Mouse (Mus musculus) small intestine, adult 2 months (tissue): ENCODE results near the gene P4htm. TPM values are rescaled to one million over a fixed set of nuclear protein-coding genes. Genes with fewer than 3 reads are reported as not detected.

Experiments
- H3K27ac ChIP-seq: fragments of 200-500 bp; 2 replicates; pipeline ENCODE4 v1.5.1; 2012; ENCODE audit warnings: low read depth, low read length, control low read depth, inconsistent platforms; ENCODE audit not compliant: insufficient read depth
- H3K27me3 ChIP-seq: fragments of 200-500 bp; 2 replicates; pipeline ENCODE4 v1.6.1; 2012; ENCODE audit warnings: mild to moderate bottlenecking, moderate library complexity, low read length, inconsistent platforms; ENCODE audit not compliant: control insufficient read depth, insufficient read depth
- H3K36me3 ChIP-seq: fragments of 200-500 bp; 2 replicates; pipeline ENCODE4 v1.6.1; 2012; ENCODE audit warnings: mild to moderate bottlenecking, low read length, control low read depth, inconsistent platforms; ENCODE audit not compliant: control insufficient read depth, insufficient read depth
- H3K4me1 ChIP-seq: fragments of 200-500 bp; 2 replicates; pipeline ENCODE4 v1.6.1; 2012; ENCODE audit warnings: low read length, inconsistent platforms, mixed read lengths; ENCODE audit not compliant: control insufficient read depth, insufficient read depth, insufficient read length
- H3K4me3 ChIP-seq: fragments of 200-500 bp; 2 replicates; pipeline ENCODE4 v1.5.1; 2012; ENCODE audit warnings: low read depth, mild to moderate bottlenecking, control low read depth, inconsistent platforms, low read length, moderate library complexity
- CTCF ChIP-seq: fragments of 200-500 bp; IDR thresholded peaks from 2 replicates; pipeline ENCODE4 v1.5.1; 2012; ENCODE audit warnings: low read depth, mild to moderate bottlenecking, control low read depth, inconsistent platforms, low read length, moderate library complexity, mixed read lengths; ENCODE audit not compliant: insufficient replicate concordance, insufficient read length; ENCODE audit errors: extremely low read depth
- POLR2A ChIP-seq: fragments of 200-500 bp; IDR thresholded peaks from 2 replicates; pipeline ENCODE4 v1.6.1; 2012; ENCODE audit warnings: low read depth, mild to moderate bottlenecking, control low read depth, inconsistent platforms, low read length, moderate library complexity
- WGBS: fragments of 180-500 bp; shearing (Covaris S2); methylation state at CpG from one replicate; pipeline ENCODE4 v1.1.7; 2018; 5-methylcytosine and 5-hydroxymethylcytosine counted together
- polyA plus RNA-seq: library from polyadenylated mRNA; depleted of rRNA; stranded (reverse); fragments of >200 nt; gene quantifications from 2 replicates; pipeline ENCODE4 v1.2.3, GENCODE M21; 2012; rRNA removed

The P4htm gene
- polyA plus RNA-seq, 1 experiment, result 4.8 TPM

- Histone ChIP-seq H3K27me3 (no peaks in the 10 kb centered on the region), H3K4me3 (no peak overlapping the region), H3K27ac (no peak overlapping the region), H3K4me1 (no peaks in the 10 kb centered on the region), H3K36me3 (peaks cover 72% of the 10 kb centered on the region)
- TF ChIP-seq CTCF (no peak), POLR2A (no peak)
Measured at GRCm38 (mm10) chr9:108540846-108541245, 56.6 kb downstream of the P4htm start.

GRCm38 (mm10) chr9:108531496-108531895, 66.0 kb downstream of the P4htm start:
- no peak overlapping the region for H3K4me3 ChIP-seq
- H3K4me1 ChIP-seq, result no peaks in the 10 kb centered on the region
- H3K36me3 ChIP-seq, result peaks cover 61% of the 10 kb centered on the region
- 88% methylated on average over 1 of the region's 1 CpGs for WGBS
- TF ChIP-seq POLR2A, result no peak
- TF ChIP-seq CTCF, result no peak
- H3K27ac ChIP-seq, result no peak overlapping the region
- H3K27me3 ChIP-seq, result no peaks in the 10 kb centered on the region

DNA sequence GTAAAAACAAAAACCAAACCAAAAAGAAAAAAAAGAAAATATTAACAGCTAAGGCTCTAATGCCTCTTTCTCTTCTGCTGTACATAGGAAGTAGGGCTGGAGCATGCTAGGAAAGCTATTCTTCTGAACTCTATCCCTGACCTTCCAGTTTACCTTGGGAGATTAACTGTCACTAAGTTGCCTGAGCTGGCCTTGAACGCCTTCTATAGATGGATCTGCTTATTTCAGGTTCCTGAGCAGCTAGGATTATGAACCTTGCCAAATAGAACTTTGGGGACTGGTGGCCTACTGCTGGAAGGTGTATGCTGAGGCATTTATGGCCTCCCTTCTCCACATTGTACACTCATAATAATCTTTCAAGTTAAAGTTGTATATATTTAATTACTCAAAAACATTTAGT, 66.5 kb downstream of the P4htm start:
- 90% methylated on average over 1 of the region's 1 CpGs for WGBS
- H3K36me3 ChIP-seq, result peaks cover 59% of the 10 kb centered on the region
- no peak for TF ChIP-seq CTCF
- no peak for TF ChIP-seq POLR2A
- no peak overlapping the region for H3K4me3 ChIP-seq
- H3K4me1 ChIP-seq, result no peaks in the 10 kb centered on the region
- H3K27ac ChIP-seq, result no peak overlapping the region
- no peaks in the 10 kb centered on the region for H3K27me3 ChIP-seq

Other genes with a start within 250 kb of the P4htm start
- gene Usp4, start 249.8 kb downstream of the P4htm start, polyA plus RNA-seq, result 26.6 and 66.3 TPM in 2 replicates
- gene 1700102P08Rik, start 204.9 kb downstream of the P4htm start, polyA plus RNA-seq, result 0.23 TPM in 1 of 2 replicates, not detected in the other
- not detected in 2 replicates for gene Ccdc36, start 169.2 kb downstream of the P4htm start, polyA plus RNA-seq
- gene BC048562, start 161.2 kb downstream of the P4htm start, polyA plus RNA-seq, result not detected in 2 replicates
- 11.8 and 20.1 TPM in 2 replicates for gene Ccdc71, start 137.1 kb downstream of the P4htm start, polyA plus RNA-seq
- 13.4 and 19.7 TPM in 2 replicates for gene Klhdc8b, start 136.1 kb downstream of the P4htm start, polyA plus RNA-seq
- gene Lamb2, start 117.9 kb downstream of the P4htm start, polyA plus RNA-seq, result 22.3 and 23.3 TPM in 2 replicates
- gene Usp19, start 107.1 kb downstream of the P4htm start, polyA plus RNA-seq, result 48.5 and 84.5 TPM in 2 replicates
- gene Qars, start 90.0 kb downstream of the P4htm start, polyA plus RNA-seq, result 110 and 340 TPM in 2 replicates
- 38.4 and 76.2 TPM in 2 replicates for gene Qrich1, start 80.9 kb downstream of the P4htm start, polyA plus RNA-seq
- 23.2 and 52.9 TPM in 2 replicates for gene Impdh2, start 37.4 kb downstream of the P4htm start, polyA plus RNA-seq
- gene Ndufaf3, start 30.2 kb downstream of the P4htm start, polyA plus RNA-seq, result 19.8 and 26.2 TPM in 2 replicates
- gene Dalrd3, start 27.8 kb downstream of the P4htm start, polyA plus RNA-seq, result 86.7 and 118 TPM in 2 replicates
- gene Wdr6, start 18.9 kb downstream of the P4htm start, polyA plus RNA-seq, result 10.7 and 15.9 TPM in 2 replicates
- gene Arih2, start 51.7 kb upstream of the P4htm start, polyA plus RNA-seq, result 13.1 and 22.4 TPM in 2 replicates
- gene Slc25a20, start 64.4 kb upstream of the P4htm start, polyA plus RNA-seq, result 19.7 and 26.0 TPM in 2 replicates
- gene Prkar2a, start 91.6 kb upstream of the P4htm start, polyA plus RNA-seq, result 17.6 and 31.5 TPM in 2 replicates
- 45.0 and 53.8 TPM in 2 replicates for gene Ip6k2, start 186.1 kb upstream of the P4htm start, polyA plus RNA-seq
- gene Nckipsd, start 210.7 kb upstream of the P4htm start, polyA plus RNA-seq, result 13.5 and 18.1 TPM in 2 replicates
- gene Celsr3, start 228.7 kb upstream of the P4htm start, polyA plus RNA-seq, result 1.5 and 1.7 TPM in 2 replicates